Mouse (Mus musculus) lung, embryonic 16.5 days (tissue): Measurements from ENCODE around the gene Mia. TPM values are rescaled to one million over a fixed set of nuclear protein-coding genes. Genes with fewer than 3 reads are reported as not detected.

Experiments
- ATAC-seq: fragments of 200-750 bp; cut with Nextera tagmentation; 2 replicates; pipeline ENCODE4 v1.8.0; 2017; ENCODE audit warnings: low read depth, mild to moderate bottlenecking, moderate library complexity
- H3K27ac ChIP-seq: fragments of 300-500 bp; sonication (generic); 2 replicates; pipeline ENCODE4 v1.5.1; 2014; ENCODE audit warnings: mild to moderate bottlenecking, control low read depth, low read length
- H3K27me3 ChIP-seq: fragments of 300-500 bp; sonication (generic); 2 replicates; pipeline ENCODE4 v1.6.1; 2014; ENCODE audit warnings: low read depth, low read length, mixed read lengths; ENCODE audit not compliant: control insufficient read depth, insufficient read depth
- H3K36me3 ChIP-seq: fragments of 300-500 bp; sonication (generic); 2 replicates; pipeline ENCODE4 v1.6.1; 2014; ENCODE audit warnings: low read length; ENCODE audit not compliant: control insufficient read depth, insufficient read depth
- H3K4me1 ChIP-seq: fragments of 300-500 bp; sonication (generic); replicated peaks from 2 replicates; pipeline ENCODE4 v1.6.1; 2014; ENCODE audit warnings: low read length, mixed read lengths; ENCODE audit not compliant: control insufficient read depth, insufficient read depth
- H3K4me2 ChIP-seq: fragments of 300-500 bp; sonication (generic); 2 replicates; pipeline ENCODE4 v1.6.1; 2014; ENCODE audit warnings: low read depth, low read length, control low read depth
- H3K4me3 ChIP-seq: fragments of 300-500 bp; sonication (generic); 2 replicates; pipeline ENCODE4 v1.5.1; 2014; ENCODE audit warnings: mild to moderate bottlenecking, low read length, control low read depth
- H3K9ac ChIP-seq: fragments of 300-500 bp; sonication (generic); 2 replicates; pipeline ENCODE4 v1.6.1; 2014; ENCODE audit warnings: low read length, control low read depth
- H3K9me3 ChIP-seq: fragments of 300-500 bp; sonication (generic); 2 replicates; pipeline ENCODE4 v1.6.1; 2016; ENCODE audit warnings: low read length; ENCODE audit not compliant: control insufficient read depth
- WGBS: fragments of 180-500 bp; shearing (Covaris S2); extraction: QIAGEN DNeasy Blood & Tissue Kit; methylation state at CpG from one replicate; pipeline ENCODE4 v1.1.7; 2014; 5-methylcytosine and 5-hydroxymethylcytosine counted together
- polyA plus RNA-seq: library from polyadenylated mRNA; unstranded; fragments of >200 nt; fragmentation: Nextera tagmentation; extraction: Ambion mirVana; gene quantifications from 2 replicates; pipeline ENCODE4 v1.2.1, GENCODE M21; 2015

Gene Mia
- polyA plus RNA-seq, 1 experiment from 2014 or later: 170 TPM

DNA sequence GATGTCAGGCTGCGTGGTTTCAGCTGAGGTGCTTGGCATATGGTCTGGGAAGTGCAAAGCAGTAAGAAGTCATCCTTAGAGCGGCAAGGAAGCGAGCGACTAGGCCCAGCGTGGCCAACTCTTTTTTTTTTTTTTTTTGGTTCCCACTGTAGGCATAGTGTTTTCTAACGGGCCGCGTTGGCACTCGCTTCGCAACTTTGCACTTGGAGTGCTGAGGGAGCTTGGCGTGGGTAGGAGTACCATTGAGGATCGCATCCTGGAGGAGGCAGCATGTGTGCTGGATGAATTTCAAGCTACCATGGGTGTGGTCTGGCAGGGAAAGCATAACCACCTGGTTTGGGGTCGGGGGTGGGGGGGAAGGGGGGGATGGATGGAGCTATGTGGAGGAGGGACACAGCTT is 25.0 kb downstream of the Mia start:
- H3K9me3 ChIP-seq: no peaks in the 10 kb centered on the region
- H3K9ac ChIP-seq: no peak overlapping the region
- peaks cover 18% of the 10 kb centered on the region for H3K36me3 ChIP-seq
- peaks cover 13% of the 10 kb centered on the region for H3K4me1 ChIP-seq
- H3K4me3 ChIP-seq: no peak overlapping the region
- H3K27me3 ChIP-seq: no peaks in the 10 kb centered on the region
- no peak overlapping the region for H3K27ac ChIP-seq
- ATAC-seq: no peak
- no peak overlapping the region for H3K4me2 ChIP-seq
- 71% methylated on average over 13 of the region's 13 CpGs for WGBS

DNA sequence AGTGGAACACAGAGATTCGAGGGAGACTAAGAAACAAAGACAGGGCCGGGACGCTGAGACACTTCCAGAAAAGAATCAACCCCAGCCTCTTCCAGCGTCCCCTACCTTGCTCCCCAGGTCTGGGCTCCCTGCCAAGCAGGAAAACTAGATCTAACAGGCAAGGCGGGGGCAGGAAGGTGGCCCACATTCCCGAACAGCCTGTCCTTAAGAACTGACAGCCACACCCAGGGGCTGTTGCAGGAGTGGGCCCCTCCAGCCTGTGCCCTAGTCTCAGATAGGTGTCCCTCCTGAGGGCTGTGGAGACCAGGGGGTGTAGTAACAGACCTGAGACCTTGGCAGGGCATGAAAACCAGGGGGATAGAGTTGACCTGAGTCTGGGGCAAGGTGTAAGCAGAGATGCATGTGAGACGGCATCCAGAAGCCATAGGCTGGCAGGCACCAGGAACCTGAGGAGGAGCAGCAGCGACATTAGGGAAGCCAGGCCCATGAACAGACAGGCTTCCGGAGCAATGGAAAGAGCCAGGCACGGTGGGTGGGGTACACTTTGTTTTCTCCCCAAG is 27.7 kb downstream of the Mia start, which contains the start of gene Cyp2t4:
Gene Cyp2t4 (plus strand): TSS at position 510 of the 560 bp plus-strand sequence.
- ATAC-seq: peak; percentile 93

DNA sequence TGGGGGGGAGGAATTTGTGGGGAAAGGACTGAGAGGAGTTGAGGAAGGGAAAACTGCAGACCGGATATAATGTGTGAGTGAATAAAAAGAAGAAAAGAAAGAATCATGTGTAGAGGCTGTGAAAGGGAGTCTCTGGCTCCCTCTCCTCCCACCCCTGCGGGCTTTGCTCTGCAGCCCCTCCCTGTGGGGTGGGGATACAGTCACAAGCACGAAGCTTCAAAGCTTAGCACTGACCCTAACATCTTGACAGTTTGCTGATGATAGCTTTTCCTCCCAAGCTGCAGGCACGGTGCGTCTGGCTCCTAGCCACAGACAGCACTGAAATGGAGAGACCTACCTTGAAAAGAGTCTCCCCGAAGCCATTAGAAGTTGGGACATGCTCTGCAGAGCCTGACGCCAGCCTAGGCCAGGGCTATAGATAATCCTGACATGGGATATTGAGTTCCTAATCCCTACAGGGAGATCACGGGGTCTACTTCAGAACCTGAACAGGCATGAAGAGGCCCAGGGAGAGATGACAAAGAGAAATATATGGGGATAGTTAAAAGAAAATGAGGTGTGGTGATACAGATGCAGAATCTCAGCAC is 44.5 kb downstream of the Mia start:
- peaks cover 6% of the 10 kb centered on the region for H3K9me3 ChIP-seq
- H3K4me1 ChIP-seq: peaks cover 5% of the 10 kb centered on the region; the same call in 1 of the 2 replicates
- no peak for ATAC-seq

More for the DNA sequence above, 27.7 kb downstream of the Mia start, which contains the start of gene Cyp2t4:
- H3K27ac ChIP-seq: peak within 1 kb of the TSS; percentile 87
- peak within 1 kb of the TSS; percentile 29; the same call in 1 of the 2 replicates for H3K9ac ChIP-seq
- WGBS: 38% methylated on average over 10 of the region's 10 CpGs
- H3K4me3 ChIP-seq: no peak within 1 kb of the TSS
- no peaks in the 10 kb centered on the region for H3K27me3 ChIP-seq
- H3K4me2 ChIP-seq: no peak within 1 kb of the TSS
- H3K36me3 ChIP-seq: peaks cover 6% of the 10 kb centered on the region
- no peaks in the 10 kb centered on the region for H3K9me3 ChIP-seq
- H3K4me1 ChIP-seq: peaks cover 2% of the 10 kb centered on the region; the same call in 1 of the 2 replicates

DNA sequence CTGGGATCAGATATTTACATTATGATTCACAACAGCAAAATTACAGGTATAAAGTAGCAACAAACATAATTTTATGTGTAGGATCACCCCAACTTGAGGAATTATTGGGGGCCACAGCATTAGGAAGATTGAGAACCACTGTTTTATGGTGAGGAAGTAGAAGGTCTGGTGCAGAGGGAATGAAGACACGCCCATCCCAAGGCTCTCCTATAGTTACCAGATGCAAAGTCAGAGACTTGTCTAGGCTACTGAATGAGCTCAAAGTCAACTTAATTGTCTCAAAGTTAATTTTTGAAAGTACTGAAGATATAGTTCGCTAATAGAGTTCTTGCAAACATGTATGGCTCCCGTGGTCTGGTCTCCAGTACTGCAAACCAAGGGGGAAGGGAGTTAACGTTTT is 47.2 kb downstream of the Mia start:
- Histone ChIP-seq H3K4me2 (no peak overlapping the region), H3K4me3 (no peak overlapping the region), H3K36me3 (no peaks in the 10 kb centered on the region), H3K4me1 (peaks cover 5% of the 10 kb centered on the region; the same call in 1 of the 2 replicates), H3K27ac (no peak overlapping the region), H3K9ac (no peak overlapping the region), H3K9me3 (no peaks in the 10 kb centered on the region), H3K27me3 (no peaks in the 10 kb centered on the region)
- no peak for ATAC-seq
- 73% methylated on average over 4 of the region's 4 CpGs for WGBS

More for the DNA sequence above, 44.5 kb downstream of the Mia start:
- no peak overlapping the region for H3K4me3 ChIP-seq
- H3K27me3 ChIP-seq: no peaks in the 10 kb centered on the region
- 33% methylated on average over 8 of the region's 8 CpGs for WGBS
- H3K27ac ChIP-seq: no peak overlapping the region
- H3K9ac ChIP-seq: no peak overlapping the region
- no peaks in the 10 kb centered on the region for H3K36me3 ChIP-seq
- no peak overlapping the region for H3K4me2 ChIP-seq

DNA sequence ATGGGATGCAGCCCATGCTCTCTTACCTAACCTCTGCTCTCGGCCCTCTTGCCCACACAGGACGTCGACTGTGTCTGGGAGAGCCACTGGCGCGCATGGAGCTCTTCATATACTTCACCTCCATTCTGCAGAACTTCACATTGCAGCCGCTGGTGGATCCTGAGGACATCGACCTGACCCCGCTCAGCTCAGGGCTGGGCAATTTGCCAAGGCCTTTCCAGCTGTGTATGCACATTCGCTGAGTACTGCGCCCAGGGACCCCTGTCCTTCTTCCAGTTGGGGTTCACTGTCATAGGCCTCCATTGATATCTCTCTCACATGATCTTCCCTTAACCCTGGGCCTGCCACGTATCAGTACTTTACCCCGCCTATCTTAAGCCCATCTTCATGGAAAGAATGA is 47.8 kb downstream of the Mia start:
- no peak overlapping the region for H3K4me2 ChIP-seq
- H3K9ac ChIP-seq: no peak overlapping the region; the same call in 1 of the 2 replicates
- H3K4me1 ChIP-seq: peaks cover 5% of the 10 kb centered on the region; the same call in 1 of the 2 replicates
- H3K36me3 ChIP-seq: no peaks in the 10 kb centered on the region
- WGBS: 32% methylated on average over 12 of the region's 12 CpGs
- no peak overlapping the region for H3K27ac ChIP-seq
- no peaks in the 10 kb centered on the region for H3K27me3 ChIP-seq
- peak; percentile 35; the same call in 1 of the 2 replicates for ATAC-seq
- H3K9me3 ChIP-seq: no peaks in the 10 kb centered on the region
- H3K4me3 ChIP-seq: no peak overlapping the region

DNA sequence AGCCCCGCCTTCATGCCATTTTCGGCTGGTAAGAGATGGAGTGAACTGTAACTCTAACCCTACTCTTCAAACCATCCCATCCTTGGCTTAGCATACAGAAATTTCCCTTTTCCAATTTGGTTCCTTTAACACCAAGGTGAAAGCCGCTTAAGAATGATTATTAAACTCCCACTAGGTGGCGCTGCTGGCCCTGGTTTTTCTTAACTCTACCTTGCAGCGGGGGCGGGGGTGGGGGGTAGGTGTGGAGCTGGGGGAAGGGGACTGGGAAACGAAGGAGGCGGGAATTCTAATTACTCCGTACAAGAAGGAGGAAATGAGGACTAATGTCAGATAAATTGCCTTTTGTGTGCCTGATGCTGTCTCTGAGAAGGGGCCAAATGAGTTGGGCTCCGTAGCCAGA is 48.4 kb downstream of the Mia start:
- Histone ChIP-seq H3K9ac (no peak overlapping the region; the same call in 1 of the 2 replicates), H3K4me2 (no peak overlapping the region)

DNA sequence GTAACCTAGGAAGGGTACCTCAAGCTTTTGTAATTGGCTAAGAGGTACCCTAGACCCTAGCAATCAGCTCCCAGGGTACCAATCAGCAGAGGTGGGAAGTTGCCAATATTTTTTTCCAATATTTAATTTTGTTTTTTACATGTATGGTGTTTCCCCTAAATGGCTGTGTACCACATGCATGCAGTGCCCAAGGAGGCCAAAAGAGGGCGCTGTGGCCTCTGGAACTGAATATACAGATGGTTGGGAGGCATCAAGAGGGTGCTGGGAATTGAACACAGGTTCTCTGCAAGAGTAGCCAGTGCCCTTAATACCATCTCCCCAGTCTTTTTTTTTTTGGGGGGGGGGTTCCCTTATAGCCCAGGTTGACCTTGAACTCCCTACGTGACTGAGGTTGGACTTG is 49.6 kb downstream of the Mia start:
- no peak overlapping the region for H3K4me2 ChIP-seq
- H3K27me3 ChIP-seq: no peaks in the 10 kb centered on the region
- H3K4me3 ChIP-seq: no peak overlapping the region
- no peak for ATAC-seq
- 55% methylated on average over 2 of the region's 2 CpGs for WGBS
- H3K9ac ChIP-seq: no peak overlapping the region
- no peak overlapping the region for H3K27ac ChIP-seq
- no peaks in the 10 kb centered on the region for H3K36me3 ChIP-seq
- peaks cover 5% of the 10 kb centered on the region; the same call in 1 of the 2 replicates for H3K4me1 ChIP-seq
- no peaks in the 10 kb centered on the region for H3K9me3 ChIP-seq

More for the DNA sequence above, 48.4 kb downstream of the Mia start:
- Histone ChIP-seq H3K27ac (no peak overlapping the region), H3K36me3 (no peaks in the 10 kb centered on the region), H3K27me3 (no peaks in the 10 kb centered on the region), H3K9me3 (no peaks in the 10 kb centered on the region), H3K4me1 (peaks cover 5% of the 10 kb centered on the region; the same call in 1 of the 2 replicates), H3K4me3 (no peak overlapping the region)
- WGBS: 11% methylated on average over 10 of the region's 10 CpGs
- ATAC-seq: peak; percentile 34; the same call in 1 of the 2 replicates

DNA sequence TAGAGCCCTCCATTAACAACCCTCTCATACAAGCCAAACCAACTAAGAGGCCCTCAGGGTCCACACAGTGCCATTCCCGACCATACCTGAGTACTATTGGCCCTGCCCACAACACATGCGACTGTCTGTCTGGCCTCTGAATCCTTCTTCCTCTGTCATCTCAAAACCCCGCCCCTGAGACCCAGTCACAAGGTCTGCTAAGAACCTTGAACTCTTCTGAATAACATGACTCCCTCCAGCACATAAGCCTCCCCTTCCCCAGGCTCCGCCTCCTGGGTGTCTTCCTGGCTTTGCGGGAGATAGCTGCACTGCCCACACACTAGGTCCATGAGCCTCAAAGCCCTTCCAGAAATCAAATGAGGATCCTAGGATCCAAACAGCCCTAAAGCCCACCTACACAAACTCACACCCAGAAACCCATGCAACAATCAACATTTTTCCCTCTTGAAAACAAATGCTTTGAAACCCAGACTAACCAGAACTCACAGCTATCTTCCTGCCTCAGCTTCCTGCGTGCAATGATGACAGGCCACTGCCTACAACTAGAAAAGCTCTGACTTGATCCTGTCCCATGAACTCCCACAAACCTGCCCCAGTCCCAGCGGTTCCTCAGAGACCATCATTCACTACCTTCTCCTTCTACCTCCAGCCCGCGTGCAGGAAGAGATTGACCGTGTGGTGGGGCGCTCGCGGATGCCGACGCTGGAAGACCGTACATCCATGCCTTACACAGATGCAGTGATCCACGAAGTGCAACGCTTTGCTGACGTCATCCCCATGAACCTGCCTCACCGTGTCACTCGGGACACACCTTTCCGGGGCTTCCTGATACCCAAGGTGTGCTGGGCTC is 50.2 kb downstream of the Mia start:
- Histone ChIP-seq H3K4me2 (no peak overlapping the region), H3K27me3 (no peaks in the 10 kb centered on the region), H3K4me1 (peaks cover 5% of the 10 kb centered on the region; the same call in 1 of the 2 replicates), H3K9me3 (no peaks in the 10 kb centered on the region), H3K27ac (no peak overlapping the region), H3K9ac (no peak overlapping the region), H3K4me3 (no peak overlapping the region), H3K36me3 (no peaks in the 10 kb centered on the region)
- no peak for ATAC-seq
- 86% methylated on average over 22 of the region's 22 CpGs for WGBS

DNA sequence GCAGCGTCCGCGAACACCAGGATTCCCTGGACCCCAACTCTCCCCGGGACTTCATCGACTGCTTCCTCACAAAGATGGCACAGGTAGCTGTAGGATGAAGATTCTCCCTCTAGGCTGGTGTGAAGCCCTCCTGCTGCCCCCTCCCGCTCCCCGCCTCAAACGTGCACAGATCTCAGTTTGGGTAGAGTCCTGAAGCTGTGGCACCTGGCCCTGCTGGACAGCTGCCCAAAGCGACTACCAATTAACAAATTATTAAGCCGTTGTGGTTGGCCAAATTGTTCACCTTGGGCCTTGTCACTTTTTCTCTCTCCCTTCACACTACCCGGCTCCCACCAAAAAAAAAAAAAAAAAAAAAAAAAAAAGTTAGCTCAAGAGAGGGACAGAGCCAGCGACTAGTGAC is 51.1 kb downstream of the Mia start:
- Histone ChIP-seq H3K4me2 (no peak overlapping the region), H3K27me3 (no peaks in the 10 kb centered on the region), H3K36me3 (no peaks in the 10 kb centered on the region), H3K4me3 (no peak overlapping the region), H3K9ac (no peak overlapping the region), H3K9me3 (no peaks in the 10 kb centered on the region), H3K4me1 (peaks cover 5% of the 10 kb centered on the region; the same call in 1 of the 2 replicates), H3K27ac (no peak overlapping the region)
- ATAC-seq: no peak
- WGBS: 72% methylated on average over 12 of the region's 12 CpGs
